ENCODE assay signal across 8 mouse cellular contexts in the genomic region with DNA sequence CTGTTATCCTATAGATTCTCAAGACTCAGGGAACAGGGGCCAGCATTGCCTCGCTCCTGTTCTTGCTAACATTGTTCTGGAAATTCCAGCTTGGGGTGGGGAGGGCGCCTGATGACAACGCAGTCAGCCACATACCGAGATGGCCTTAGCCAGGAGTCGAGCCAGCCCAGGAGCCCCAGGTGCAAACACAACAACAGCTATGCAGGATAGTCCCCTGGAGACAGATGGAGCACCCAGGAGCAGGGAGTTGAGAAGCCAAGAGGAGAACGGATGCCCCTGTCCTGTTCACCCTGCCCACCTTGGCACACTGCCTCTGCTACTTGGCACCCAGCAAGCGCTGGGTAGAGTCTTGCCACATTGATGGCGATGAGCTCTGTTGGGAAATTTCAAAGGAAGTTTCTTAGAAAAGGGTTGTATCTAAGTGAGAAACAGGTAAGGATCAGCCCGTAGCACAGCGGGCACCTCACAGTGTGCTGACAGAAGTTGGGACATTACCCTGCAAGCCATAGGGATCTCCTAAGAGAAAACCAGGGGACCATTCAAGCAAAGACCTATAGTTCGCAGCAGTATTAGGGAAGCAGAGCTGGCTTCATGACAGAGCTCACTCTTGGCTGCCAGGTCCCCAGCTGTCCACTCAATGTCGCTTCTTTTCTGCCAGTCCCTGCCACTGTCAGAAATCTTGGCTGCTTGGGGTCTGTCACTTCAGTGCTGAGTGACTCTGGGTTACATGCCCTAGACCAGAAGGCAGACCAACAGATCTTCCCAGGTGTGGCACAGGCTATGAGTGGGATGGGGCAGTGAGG. TPM values are rescaled to one million over a fixed set of nuclear protein-coding genes. Genes with fewer than 3 reads are reported as not detected.
DNase-seq lines count a peak whose midpoint lies in the region; ATAC-seq and TF ChIP-seq lines count a peak whose summit lies in the region.

No protein-coding gene starts in this region.

- no peak overlapping the region for H3ac ChIP-seq in myocyte (ENCODE audit: control insufficient read depth, insufficient read length)

- no peaks in the 10 kb centered on the region for H3K79me2 ChIP-seq in myocyte (ENCODE audit: control insufficient read depth, insufficient read depth)

- WGBS in heart, embryonic 12.5 days: 40% methylated on average over 12 of the region's 12 CpGs
- WGBS in limb, embryonic 11.5 days: 46% methylated on average over 12 of the region's 12 CpGs

- H3K4me3 ChIP-seq in heart, embryonic 12.5 days: no peak overlapping the region
- H3K4me3 ChIP-seq in brown adipose tissue, adult 24 weeks (ENCODE audit: insufficient read depth, low read depth, low read length): no peak overlapping the region
- H3K4me3 ChIP-seq in gastrocnemius, adult 2 months: peak overlapping the region; percentile 48
- H3K4me3 ChIP-seq in limb, embryonic 11.5 days (ENCODE audit: low read depth, low read length): no peak overlapping the region
- H3K4me3 ChIP-seq in myocyte: no peak overlapping the region

- DNase-seq in heart, adult 8-10 months (ENCODE audit: low spot score): no peak
- DNase-seq in gastrocnemius, adult 2 months: peak; percentile 64
- no peak for DNase-seq in limb, embryonic 11.5 days (ENCODE audit: low spot score)
- no peak for DNase-seq in spleen, adult 12 weeks (ENCODE audit: low spot score)
- DNase-seq in layer of hippocampus, adult 9-10 months (ENCODE audit: low spot score): no peak

- H3K4me1 ChIP-seq in heart, embryonic 12.5 days (replicated peaks): peaks cover 22% of the 10 kb centered on the region
- peaks cover 12% of the 10 kb centered on the region for H3K4me1 ChIP-seq in brown adipose tissue, adult 24 weeks (ENCODE audit: control insufficient read depth, insufficient read depth, insufficient read length, low read length)
- H3K4me1 ChIP-seq in limb, embryonic 11.5 days (ENCODE audit: control insufficient read depth, insufficient read depth, low read length): peaks cover 32% of the 10 kb centered on the region

- no peaks in the 10 kb centered on the region for H3K36me3 ChIP-seq in heart, embryonic 12.5 days
- no peaks in the 10 kb centered on the region for H3K36me3 ChIP-seq in limb, embryonic 11.5 days (ENCODE audit: control insufficient read depth, insufficient read depth, low read length)
- no peaks in the 10 kb centered on the region for H3K36me3 ChIP-seq in myocyte (ENCODE audit: control insufficient read depth, insufficient read depth)

- no peaks in the 10 kb centered on the region for H3K9me3 ChIP-seq in heart, embryonic 12.5 days (replicated peaks)
- H3K9me3 ChIP-seq in limb, embryonic 11.5 days (ENCODE audit: control insufficient read depth, low read length): no peaks in the 10 kb centered on the region

- peak overlapping the region; percentile 75; the same call in 1 of the 2 replicates for H3K27ac ChIP-seq in heart, embryonic 12.5 days (ENCODE audit: poor library complexity, severe bottlenecking)
- H3K27ac ChIP-seq in brown adipose tissue, adult 24 weeks (replicated peaks; ENCODE audit: low read depth, low read length): peak overlapping the region; percentile 14; the same call in 1 of the 2 replicates
- peak overlapping the region; percentile 84 for H3K27ac ChIP-seq in gastrocnemius, adult 2 months
- H3K27ac ChIP-seq in limb, embryonic 11.5 days (replicated peaks; ENCODE audit: low read depth, low read length): peak overlapping the region; percentile 97

- no peak overlapping the region for H3K9ac ChIP-seq in heart, embryonic 12.5 days
- H3K9ac ChIP-seq in limb, embryonic 11.5 days (ENCODE audit: low read length): peak overlapping the region; percentile 30

- TF ChIP-seq POLR2A in myocyte (IDR thresholded peaks at IDR 0.05; ENCODE audit: insufficient read length, low read depth): no peak

- intact Hi-C loops in gastrocnemius, adult 2 months (cut with DNase I): no loop called here

- no peak for TF ChIP-seq CTCF in gastrocnemius, adult 2 months (IDR thresholded peaks at IDR 0.05)

- no peaks in the 10 kb centered on the region for H3K27me3 ChIP-seq in heart, embryonic 12.5 days (replicated peaks)
- H3K27me3 ChIP-seq in limb, embryonic 11.5 days (ENCODE audit: control insufficient read depth, insufficient read depth, low read length): no peaks in the 10 kb centered on the region
- no peaks in the 10 kb centered on the region for H3K27me3 ChIP-seq in myocyte (ENCODE audit: control insufficient read depth, insufficient read depth, insufficient read length)

- peak overlapping the region; percentile 56 for H3K4me2 ChIP-seq in heart, embryonic 12.5 days
- H3K4me2 ChIP-seq in limb, embryonic 11.5 days (ENCODE audit: low read depth, severe bottlenecking): peak overlapping the region; percentile 46
- peak overlapping the region; percentile 65 for H3K4me2 ChIP-seq in myocyte (ENCODE audit: low read depth)

- ATAC-seq in heart, embryonic 12.5 days (ENCODE audit: insufficient number of reproducible peaks, low FRiP score): no peak
- 0 out of 2 replicates have a peak, but pooled peaks have one; percentile 9 for ATAC-seq in limb, embryonic 11.5 days (ENCODE audit: insufficient number of reproducible peaks, low FRiP score, low TSS enrichment, low read depth)

TF ChIP-seq in myocyte, 11 proteins besides CTCF, POLR2A, EP300 and RAD21:
- no peak for TF ChIP-seq E2F4 (IDR thresholded peaks at IDR 0.05; ENCODE audit: insufficient read depth)
- TF ChIP-seq MYOD1 (IDR thresholded peaks at IDR 0.05; ENCODE audit: control insufficient read depth in 1 of 3, insufficient read length in 2 of 3, low read depth in 2 of 3): peak in 1 of 3 experiments; percentile 25
- peak in 2 of 3 experiments; percentile 15 to 29 for TF ChIP-seq MYOG (IDR thresholded peaks at IDR 0.05; ENCODE audit: control insufficient read depth in 1 of 3, insufficient read depth in 1 of 3, insufficient read length in 2 of 3, low read depth in 2 of 3)
- no peak for TF ChIP-seq POLR2AphosphoS2 (IDR thresholded peaks at IDR 0.05; ENCODE audit: insufficient read length, low read depth)
TF ChIP-seq in myocyte: peak in this region for 2.

RNA-seq across cellular contexts. Expression of a gene that starts 43.7 kb away (rescaled TPM):
- 4.1 and 5.6 TPM in 2 replicates for polyA plus RNA-seq in heart, embryonic 12.5 days (2016; fragmentation: Nextera tagmentation; extraction: Ambion mirVana)
- 10 to 100 TPM; 26.2 to 44.3 (median 36.4) TPM for total RNA-seq in heart, adult 8-10 months (2022)
- 278 and 386 TPM in 2 replicates for polyA plus RNA-seq in brown adipose tissue, adult 24 weeks (2012; ENCODE audit: insufficient read depth, insufficient read length, missing spikeins)
- total RNA-seq in gastrocnemius, adult 2 months (2021): 10 to 100 TPM in 1 of 2 experiments, 1 to 10 TPM in 1; 7.1 to 17.3 TPM
- polyA plus RNA-seq in limb, embryonic 11.5 days (2014; fragmentation: Nextera tagmentation; extraction: Ambion mirVana): 6.5 and 10.1 TPM in 2 replicates
- 1.9 TPM for polyA plus RNA-seq in myocyte (2012; fragmentation: generic; extraction: Trizol)

Comparison
In these comparisons a context has a peak if more than half of its experiments do, and no peak if none do; other contexts are left out.
1. H3K27ac ChIP-seq: peak in every context shown above with its lines; median percentile 97 in limb, embryonic 11.5 days; 84 in gastrocnemius, adult 2 months; 75 in heart, embryonic 12.5 days; 14 in brown adipose tissue, adult 24 weeks.
2. RNA of a gene that starts 43.7 kb away (polyA plus RNA-seq): 278 to 386 TPM in brown adipose tissue, adult 24 weeks; 6.5 to 10.1 TPM in limb, embryonic 11.5 days, 4.1 to 5.6 TPM in heart, embryonic 12.5 days and 1.9 TPM in myocyte (single experiment); every median in the first group is over 10 times any median in the second.
3. Peak in every context shown above with its lines, with median percentiles within 50 percentile points of each other: H3K4me2 ChIP-seq.